Mouse (Mus musculus) thymus, adult 2 months (tissue): ENCODE results near the gene Acad11. TPM values are rescaled to one million over a fixed set of nuclear protein-coding genes. Genes with fewer than 3 reads are reported as not detected.
A peak's percentile ranks its signal among the peaks of the same experiment; 100 is the strongest.

ENCODE experiments used
- DNase-seq: peaks from one replicate; pipeline ENCODE4 v3.0.0; 2021
- H3K27ac ChIP-seq: fragments of 200-500 bp; 2 replicates; pipeline ENCODE4 v1.5.1; 2012; ENCODE audit warnings: low read length, control low read depth; ENCODE audit not compliant: control insufficient read depth, insufficient read depth
- H3K27me3 ChIP-seq: fragments of 200-500 bp; 2 replicates; pipeline ENCODE4 v1.6.1; 2012; ENCODE audit warnings: mild to moderate bottlenecking, low read length, moderate library complexity, mixed read lengths; ENCODE audit not compliant: control insufficient read depth, insufficient read depth
- H3K36me3 ChIP-seq: fragments of 200-500 bp; 2 replicates; pipeline ENCODE4 v1.6.1; 2012; ENCODE audit warnings: mild to moderate bottlenecking, low read length, moderate library complexity; ENCODE audit not compliant: control insufficient read depth, insufficient read depth
- H3K4me1 ChIP-seq: fragments of 200-500 bp; replicated peaks from 2 replicates; pipeline ENCODE4 v1.6.1; 2012; ENCODE audit warnings: low read length; ENCODE audit not compliant: control insufficient read depth, insufficient read depth
- H3K4me3 ChIP-seq: fragments of 200-500 bp; 2 replicates; pipeline ENCODE4 v1.5.1; 2012; ENCODE audit warnings: mild to moderate bottlenecking, low read length, control low read depth, moderate library complexity; ENCODE audit not compliant: control insufficient read depth, insufficient read depth
- CTCF ChIP-seq: fragments of 200-500 bp; IDR thresholded peaks from 2 replicates; pipeline ENCODE4 v1.5.1; 2012; ENCODE audit warnings: mild to moderate bottlenecking, control low read depth, low read length, moderate library complexity, borderline replicate concordance; ENCODE audit not compliant: control insufficient read depth, poor library complexity, insufficient read depth; ENCODE audit errors: extremely low read depth
- POLR2A ChIP-seq: fragments of 200-500 bp; IDR thresholded peaks from 2 replicates; pipeline ENCODE4 v1.6.1; 2012; ENCODE audit warnings: mild to moderate bottlenecking, low read length, control low read depth, moderate library complexity; ENCODE audit not compliant: control insufficient read depth, poor library complexity, insufficient read depth; ENCODE audit errors: extremely low read depth
- WGBS: fragments of 180-500 bp; shearing (Covaris S2); methylation state at CpG from one replicate; pipeline ENCODE4 v1.1.7; 2018; 5-methylcytosine and 5-hydroxymethylcytosine counted together
- polyA plus RNA-seq: library from polyadenylated mRNA; depleted of rRNA; stranded (reverse); fragments of >200 nt; gene quantifications from 2 replicates; pipeline ENCODE4 v1.2.3, GENCODE M21; 2012

Acad11 gene
- polyA plus RNA-seq, 1 experiment: 22.4 TPM

- TF ChIP-seq POLR2A (no peak), CTCF (no peak)
- peak; percentile 60 for DNase-seq
- H3K27ac ChIP-seq: peak within 1 kb of the TSS; percentile 18; the same call in 1 of the 2 replicates
- 0 out of 2 replicates have a peak, but pooled peaks cover 2% of the 10 kb centered on the region for H3K36me3 ChIP-seq
- H3K4me1 ChIP-seq: peaks cover 6% of the 10 kb centered on the region
- peak within 1 kb of the TSS; percentile 99 for H3K4me3 ChIP-seq
- WGBS: under 1% methylated on average over 59 of the region's 59 CpGs
- no peaks in the 10 kb centered on the region for H3K27me3 ChIP-seq
These were observed 540 bp upstream of the Acad11 start, which contains the start of gene Uba5 for GRCm38 (mm10) chr9:104062430-104063243. Uba5 (minus strand) TSS chr9:104063134.

- no peak for TF ChIP-seq CTCF
- TF ChIP-seq POLR2A: no peak
- Histone ChIP-seq H3K27ac (no peak overlapping the region), H3K4me1 (peaks cover 6% of the 10 kb centered on the region), H3K4me3 (no peak overlapping the region), H3K36me3 (no peaks in the 10 kb centered on the region), H3K27me3 (no peaks in the 10 kb centered on the region)
- 27% methylated on average over 1 of the region's 1 CpGs for WGBS
- no peak for DNase-seq
These were observed 1.4 kb downstream of the Acad11 start for GRCm38 (mm10) chr9:104064571-104064970.

GRCm38 (mm10) chr9:104070241-104070640, 7.1 kb downstream of the Acad11 start:
- Histone ChIP-seq H3K36me3 (no peaks in the 10 kb centered on the region), H3K4me3 (no peak overlapping the region), H3K27me3 (no peaks in the 10 kb centered on the region), H3K4me1 (no peaks in the 10 kb centered on the region), H3K27ac (no peak overlapping the region)
- DNase-seq: no peak
- 86% methylated on average over 4 of the region's 4 CpGs for WGBS
- no peak for TF ChIP-seq CTCF
- no peak for TF ChIP-seq POLR2A

GRCm38 (mm10) chr9:104070863-104071604, 7.9 kb downstream of the Acad11 start:
- DNase-seq: no peak
- no peak for TF ChIP-seq POLR2A
- TF ChIP-seq CTCF: no peak
- no peaks in the 10 kb centered on the region for H3K36me3 ChIP-seq
- H3K4me1 ChIP-seq: no peaks in the 10 kb centered on the region
- H3K27me3 ChIP-seq: no peaks in the 10 kb centered on the region
- WGBS: 90% methylated on average over 8 of the region's 8 CpGs
- H3K4me3 ChIP-seq: no peak overlapping the region
- H3K27ac ChIP-seq: no peak overlapping the region

- TF ChIP-seq CTCF (no peak), POLR2A (no peak)
- no peaks in the 10 kb centered on the region for H3K36me3 ChIP-seq
- no peaks in the 10 kb centered on the region for H3K4me1 ChIP-seq
- no peak for DNase-seq
- H3K4me3 ChIP-seq: no peak overlapping the region
- H3K27me3 ChIP-seq: no peaks in the 10 kb centered on the region
- no peak overlapping the region for H3K27ac ChIP-seq
- WGBS: 86% methylated on average over 2 of the region's 2 CpGs
These were observed 12.6 kb downstream of the Acad11 start for GRCm38 (mm10) chr9:104075808-104076207.

GRCm38 (mm10) chr9:104078780-104079179, 15.6 kb downstream of the Acad11 start:
- Histone ChIP-seq H3K4me3 (no peak overlapping the region), H3K4me1 (no peaks in the 10 kb centered on the region), H3K27me3 (no peaks in the 10 kb centered on the region), H3K27ac (no peak overlapping the region), H3K36me3 (no peaks in the 10 kb centered on the region)
- WGBS: 97% methylated on average over 1 of the region's 1 CpGs
- no peak for DNase-seq
- no peak for TF ChIP-seq CTCF
